Mouse (Mus musculus): ENCODE measurements around the gene Wbp1.

- TF ChIP-seq POLR2A (IDR thresholded peaks at IDR 0.05; ENCODE audit: low read depth, low read length) (no peak), CTCF (IDR thresholded peaks at IDR 0.05; ENCODE audit: extremely low read depth, insufficient read depth, insufficient read length, insufficient replicate concordance) (no peak)
Observed at GRCm38 (mm10) chr6:83077630-83078323, 43.6 kb downstream of the Wbp1 start, which contains the start of gene Pcgf1.

Data from spleen, adult 2 months (tissue).